7 mouse cellular contexts compared by ENCODE assay signal in genomic region chr2:156853999-156854771, GRCm38 (mm10). TPM values are rescaled to one million over a fixed set of nuclear protein-coding genes. Genes with fewer than 3 reads are reported as not detected.
DNase-seq lines count a peak whose midpoint lies in the region; ATAC-seq and TF ChIP-seq lines count a peak whose summit lies in the region.
"Not testable (repeated sequence)": the region's sequence is repeated elsewhere in the genome, so short reads cannot be mapped to it uniquely, and the experiment has no call there.

No protein-coding gene starts in this region.

- peaks cover 19% of the 10 kb centered on the region for H3K4me1 ChIP-seq in intestine, embryonic 16.5 days (ENCODE audit: control insufficient read depth, insufficient read depth, low read length)
- H3K4me1 ChIP-seq in lung, embryonic 14.5 days (ENCODE audit: insufficient read depth), result not testable (repeated sequence)

- H3K9me3 ChIP-seq in intestine, embryonic 16.5 days (ENCODE audit: control insufficient read depth, low read length); lung, embryonic 14.5 days (ENCODE audit: low read depth, low read length): not testable (repeated sequence)

- not testable (repeated sequence) for H3K27me3 ChIP-seq in intestine, embryonic 16.5 days (replicated peaks; ENCODE audit: control insufficient read depth, insufficient read depth, low read length); lung, embryonic 14.5 days (ENCODE audit: insufficient read depth, low read length)

- not testable (repeated sequence) for H3K4me3 ChIP-seq in gastrocnemius, adult 2 months; intestine, embryonic 16.5 days (ENCODE audit: low read length); lung, embryonic 14.5 days (ENCODE audit: low read depth, low read length)

- 0 out of 2 replicates have a peak, but pooled peaks have one; percentile 31 for ATAC-seq in intestine, embryonic 16.5 days
- not testable (repeated sequence) for ATAC-seq in lung, embryonic 14.5 days (ENCODE audit: insufficient read depth)

- H3K27ac ChIP-seq in gastrocnemius, adult 2 months; intestine, embryonic 16.5 days (ENCODE audit: low read length); lung, embryonic 14.5 days (ENCODE audit: low read depth): not testable (repeated sequence)

- H3K4me2 ChIP-seq in intestine, embryonic 16.5 days (ENCODE audit: low read depth, low read length); lung, embryonic 14.5 days: not testable (repeated sequence)

- not testable (repeated sequence) for H3K9ac ChIP-seq in intestine, embryonic 16.5 days (ENCODE audit: low read depth, low read length); lung, embryonic 14.5 days

- not testable (repeated sequence) for H3K36me3 ChIP-seq in intestine, embryonic 16.5 days (ENCODE audit: control insufficient read depth, insufficient read depth, low read length)
- H3K36me3 ChIP-seq in lung, embryonic 14.5 days (ENCODE audit: insufficient read depth), result peaks cover 67% of the 10 kb centered on the region

- WGBS in intestine, embryonic 16.5 days, result 47% methylated on average over 13 of the region's 13 CpGs
- 48% methylated on average over 13 of the region's 13 CpGs for WGBS in lung, embryonic 14.5 days

- intact Hi-C loops in gastrocnemius, adult 2 months (cut with DNase I), result not testable (repeated sequence)

- DNase-seq in adrenal gland, postnatal 25 days, result peak; percentile 37
- peak; percentile 66 for DNase-seq in embryo, embryonic 11 days
- peak; percentile 53 for DNase-seq in gastrocnemius, adult 2 months
- peak; percentile 53 to 62 for DNase-seq in layer of hippocampus, postnatal 10 days (ENCODE audit: low spot score in 2 of 2)
- DNase-seq in lung, embryonic 14.5 days, result peak; percentile 73
- peak; percentile 61 to 65 for DNase-seq in right cerebral cortex, postnatal 10 days (ENCODE audit: low spot score in 2 of 2)

- peak; percentile 48 for TF ChIP-seq CTCF in gastrocnemius, adult 2 months (IDR thresholded peaks at IDR 0.05)
- peak; percentile 55 for TF ChIP-seq CTCF in lung, embryonic 14.5 days (IDR thresholded peaks at IDR 0.05; ENCODE audit: low read depth)

RNA-seq across cellular contexts. Expression of gene 4930518I15Rik, which starts 3.6 kb away (rescaled TPM):
- total RNA-seq in adrenal gland, postnatal 25 days (2021), result 4.8 and 5.9 TPM in 2 replicates
- total RNA-seq in gastrocnemius, adult 2 months (2021), result under 1 TPM; 0.73 to 0.79 TPM
- 5.1 and 5.3 TPM in 2 replicates for polyA plus RNA-seq in intestine, embryonic 16.5 days (2015; fragmentation: Nextera tagmentation; extraction: Ambion mirVana)
- 1 to 10 TPM; 3.6 to 3.8 TPM for total RNA-seq in layer of hippocampus, postnatal 10 days (2021)
- 5.7 and 7.2 TPM in 2 replicates for polyA plus RNA-seq in lung, embryonic 14.5 days (2014; fragmentation: Nextera tagmentation; extraction: Ambion mirVana)

RNA-seq across cellular contexts. Expression of gene Rab5if, which starts 8.7 kb away (rescaled TPM):
- total RNA-seq in adrenal gland, postnatal 25 days (2021), result 284 and 313 TPM in 2 replicates
- 10 to 100 TPM; 89.0 to 98.6 TPM for total RNA-seq in gastrocnemius, adult 2 months (2021)
- polyA plus RNA-seq in intestine, embryonic 16.5 days (2015; fragmentation: Nextera tagmentation; extraction: Ambion mirVana), result 295 and 299 TPM in 2 replicates
- total RNA-seq in layer of hippocampus, postnatal 10 days (2021), result 100 to 1,000 TPM; 117 to 127 TPM
- polyA plus RNA-seq in lung, embryonic 14.5 days (2014; fragmentation: Nextera tagmentation; extraction: Ambion mirVana), result 194 and 210 TPM in 2 replicates

RNA-seq across cellular contexts. Expression of gene Tgif2, which starts 14.4 kb away (rescaled TPM):
- 5.5 and 5.8 TPM in 2 replicates for total RNA-seq in adrenal gland, postnatal 25 days (2021)
- under 1 TPM; 0.15 to 0.28 TPM for total RNA-seq in gastrocnemius, adult 2 months (2021)
- 28.3 and 28.6 TPM in 2 replicates for polyA plus RNA-seq in intestine, embryonic 16.5 days (2015; fragmentation: Nextera tagmentation; extraction: Ambion mirVana)
- total RNA-seq in layer of hippocampus, postnatal 10 days (2021), result 1 to 10 TPM; 5.0 to 5.6 TPM
- polyA plus RNA-seq in lung, embryonic 14.5 days (2014; fragmentation: Nextera tagmentation; extraction: Ambion mirVana), result 69.1 and 75.1 TPM in 2 replicates

RNA-seq across cellular contexts. Expression of gene Sla2, which starts 32.8 kb away (rescaled TPM):
- not detected in 2 replicates for total RNA-seq in adrenal gland, postnatal 25 days (2021)
- total RNA-seq in gastrocnemius, adult 2 months (2021), result not detected
- 0.54 and 0.71 TPM in 2 replicates for polyA plus RNA-seq in intestine, embryonic 16.5 days (2015; fragmentation: Nextera tagmentation; extraction: Ambion mirVana)
- under 1 TPM; 0.23 to 0.25 TPM for total RNA-seq in layer of hippocampus, postnatal 10 days (2021)
- polyA plus RNA-seq in lung, embryonic 14.5 days (2014; fragmentation: Nextera tagmentation; extraction: Ambion mirVana), result 0.21 and 0.50 TPM in 2 replicates
